Mouse (Mus musculus): ENCODE results near the gene Sfmbt1.

- no peak for TF ChIP-seq POLR2A (IDR thresholded peaks at IDR 0.05; ENCODE audit: extremely low read depth, insufficient read depth, low read length)
- no peak for TF ChIP-seq CTCF (IDR thresholded peaks at IDR 0.05; ENCODE audit: low read depth, low read length)
Observed at GRCm38 (mm10) chr14:30850504-30850903, 135.9 kb downstream of the Sfmbt1 start.
